Mouse (Mus musculus) layer of hippocampus, adult 6 months (tissue): ENCODE data around the gene Fam76a. TPM values are rescaled to one million over a fixed set of nuclear protein-coding genes. Genes with fewer than 3 reads are reported as not detected.

Experiments used
- long read RNA-seq, 2 experiments: library from polyadenylated mRNA; unstranded; transcript quantifications; one replicate each; pipeline ENCODE4 v2.0.0; 2019 to 2020
- polyA plus RNA-seq: library from polyadenylated mRNA; unstranded; fragments of <200 nt; fragmentation: Nextera tagmentation; gene quantifications from 2 replicates; pipeline ENCODE4 v1.2.3, GENCODE M21; 2021

Gene Fam76a
- polyA plus RNA-seq: 32.3 and 34.6 TPM in 2 replicates
- long read RNA-seq, experiment 1, transcript Fam76a-201 (9 exons, 3,053 nt): major isoform, 44 of 72 reads
- long read RNA-seq, experiment 1, partial matches to known transcripts: 12 of 72 reads
- long read RNA-seq, experiment 1, other reads (novel, unspliced or antisense): 12 of 72 reads
- long read RNA-seq, experiment 2, transcript Fam76a-201 (9 exons, 3,053 nt): major isoform, 168 of 204 reads
- long read RNA-seq, experiment 2, transcript Fam76a-202 (8 exons, 1,863 nt): minor isoform, 14 of 204 reads
- long read RNA-seq, experiment 2, partial matches to known transcripts: 8 of 204 reads
- long read RNA-seq, experiment 2, other reads (novel, unspliced or antisense): 14 of 204 reads

DNA sequence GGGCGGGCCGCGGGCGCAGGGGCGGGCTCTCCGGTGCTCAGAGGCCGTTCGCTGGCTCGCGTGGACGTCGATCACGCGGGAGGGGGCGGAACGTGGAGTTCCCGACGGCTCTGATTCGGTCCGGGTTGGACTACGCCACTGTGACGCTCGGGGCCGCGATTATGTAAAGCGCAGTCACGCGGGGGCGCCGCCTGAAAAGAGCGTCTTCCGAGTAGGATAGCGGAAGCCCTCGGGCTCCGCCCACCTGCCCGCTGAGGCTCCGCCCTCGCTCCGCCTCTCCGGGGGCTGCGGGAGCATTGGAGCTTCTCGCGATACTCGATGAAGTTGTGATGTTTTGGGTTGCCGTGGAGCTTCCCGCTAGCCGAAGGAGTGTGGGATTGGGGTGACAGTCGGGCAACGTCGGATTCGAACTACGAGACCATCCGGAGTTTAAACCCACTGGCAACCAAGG is at the start of gene Fam76a:
Gene Fam76a (minus strand): TSS at position 1 of the 451 bp plus-strand sequence.

DNA sequence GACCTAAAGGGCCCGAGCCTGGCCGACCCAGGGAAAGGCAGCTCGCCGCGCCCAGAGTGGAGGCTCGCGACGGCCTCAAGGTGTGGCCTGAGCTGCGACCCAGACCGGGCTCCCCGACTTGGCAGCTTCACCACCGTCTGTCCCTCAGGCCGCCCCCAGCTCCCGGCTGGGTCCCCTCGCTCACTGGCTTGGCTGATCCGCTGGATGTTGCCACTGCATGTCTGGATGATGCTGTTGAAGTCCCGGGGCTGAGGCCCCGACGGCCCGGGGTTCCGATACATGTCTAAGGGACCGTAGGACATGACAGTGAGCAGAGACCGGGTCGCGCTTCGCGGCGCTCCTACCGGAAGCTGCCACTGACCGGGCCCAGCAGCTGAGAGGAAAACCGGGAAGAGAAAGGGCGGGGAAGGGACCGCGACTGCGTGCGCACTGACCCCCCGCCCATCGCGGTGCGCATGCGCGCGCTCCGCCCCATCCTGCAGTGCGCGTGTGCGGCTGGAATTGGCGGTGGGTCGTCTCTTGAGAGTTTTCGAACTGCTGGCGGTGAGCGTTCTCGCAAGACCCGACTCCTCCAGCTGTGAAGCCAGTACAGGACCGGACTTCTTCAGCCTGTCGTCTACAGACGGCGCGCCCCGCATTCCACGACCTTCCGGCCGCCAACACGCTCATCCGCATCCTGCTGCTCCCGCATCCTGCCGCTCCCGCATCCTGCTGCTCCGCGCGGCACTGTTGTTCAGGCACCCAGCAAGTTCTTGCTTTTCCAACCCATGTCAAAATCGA is 38.1 kb downstream of the Fam76a start, which contains the start of gene Stx12:
Gene Stx12 (minus strand): TSS at position 446 of the 780 bp plus-strand sequence.

Other genes starting within 250 kb of the Fam76a start
- 2.0 and 3.0 TPM in 2 replicates for gene Xkr8, start 190.0 kb downstream of the Fam76a start, polyA plus RNA-seq
- 2.6 and 3.6 TPM in 2 replicates for gene Smpdl3b, start 165.3 kb downstream of the Fam76a start, polyA plus RNA-seq
- gene Rpa2, start 154.2 kb downstream of the Fam76a start, polyA plus RNA-seq: 18.4 and 19.9 TPM in 2 replicates
- gene Themis2, start 126.2 kb downstream of the Fam76a start, polyA plus RNA-seq: 0.59 and 0.72 TPM in 2 replicates
- gene Ppp1r8, start 79.4 kb downstream of the Fam76a start, polyA plus RNA-seq: 10.3 and 10.8 TPM in 2 replicates
- 87.9 and 102 TPM in 2 replicates for gene Stx12, start 38.0 kb downstream of the Fam76a start, polyA plus RNA-seq
- gene Fgr, start 51.5 kb upstream of the Fam76a start, polyA plus RNA-seq: 0.05 TPM in 2 replicates
- gene Ahdc1, start 88.7 kb upstream of the Fam76a start, polyA plus RNA-seq: 4.2 and 7.0 TPM in 2 replicates
- gene Wasf2, start 207.9 kb upstream of the Fam76a start, polyA plus RNA-seq: 43.2 and 45.3 TPM in 2 replicates